Mouse (Mus musculus): ENCODE measurements around the gene Cactin. TPM values are rescaled to one million over a fixed set of nuclear protein-coding genes. Genes with fewer than 3 reads are reported as not detected.

The Cactin gene
- polyA plus RNA-seq, 1 experiment from 2014 or later = 60.5 TPM

- Histone ChIP-seq H3K9me3 (no peaks in the 10 kb centered on the region), H3K4me3 (no peak overlapping the region), H3K27me3 (no peaks in the 10 kb centered on the region), H3K27ac (replicated peaks) (no peak overlapping the region), H3K36me3 (no peaks in the 10 kb centered on the region), H3K4me2 (replicated peaks) (no peak overlapping the region), H3K4me1 (peaks cover 36% of the 10 kb centered on the region), H3K9ac (replicated peaks) (no peak overlapping the region)
- WGBS = 93% methylated on average over 14 of the region's 14 CpGs
- no peak for ATAC-seq (ENCODE audit: low FRiP score, low read depth)
These were observed 21.1 kb upstream of the Cactin start for GRCm38 (mm10) chr10:81299585-81300351.

GRCm38 (mm10) chr10:81300352-81300907, 20.5 kb upstream of the Cactin start:
- ATAC-seq (ENCODE audit: low FRiP score, low read depth) = no peak
- Histone ChIP-seq H3K4me1 (peaks cover 29% of the 10 kb centered on the region; the same call in 1 of the 2 replicates), H3K36me3 (no peaks in the 10 kb centered on the region), H3K4me3 (no peak overlapping the region), H3K27ac (replicated peaks) (no peak overlapping the region), H3K4me2 (replicated peaks) (no peak overlapping the region), H3K27me3 (no peaks in the 10 kb centered on the region), H3K9ac (replicated peaks) (no peak overlapping the region), H3K9me3 (no peaks in the 10 kb centered on the region)
- 86% methylated on average over 9 of the region's 9 CpGs for WGBS

- no peak overlapping the region for H3K4me2 ChIP-seq (replicated peaks)
- WGBS = 85% methylated on average over 9 of the region's 9 CpGs
- H3K9me3 ChIP-seq = no peaks in the 10 kb centered on the region
- no peak overlapping the region for H3K4me3 ChIP-seq
- H3K27ac ChIP-seq (replicated peaks) = no peak overlapping the region
- peaks cover 26% of the 10 kb centered on the region; the same call in 1 of the 2 replicates for H3K4me1 ChIP-seq
- peaks cover 8% of the 10 kb centered on the region for H3K36me3 ChIP-seq
- ATAC-seq (ENCODE audit: low FRiP score, low read depth) = no peak
- no peaks in the 10 kb centered on the region for H3K27me3 ChIP-seq
- H3K9ac ChIP-seq (replicated peaks) = no peak overlapping the region
These were observed 19.6 kb upstream of the Cactin start for GRCm38 (mm10) chr10:81301321-81301720.

- Histone ChIP-seq H3K27me3 (no peaks in the 10 kb centered on the region), H3K4me1 (peaks cover 23% of the 10 kb centered on the region; the same call in 1 of the 2 replicates), H3K27ac (replicated peaks) (no peak overlapping the region; the same call in 1 of the 2 replicates), H3K36me3 (peaks cover 17% of the 10 kb centered on the region), H3K9me3 (no peaks in the 10 kb centered on the region), H3K4me3 (no peak overlapping the region), H3K9ac (replicated peaks) (no peak overlapping the region), H3K4me2 (replicated peaks) (no peak overlapping the region)
- ATAC-seq (ENCODE audit: low FRiP score, low read depth) = no peak
- 74% methylated on average over 4 of the region's 4 CpGs for WGBS
These were observed 18.6 kb upstream of the Cactin start for GRCm38 (mm10) chr10:81302288-81302687.

- no peak overlapping the region for H3K4me3 ChIP-seq
- no peak overlapping the region for H3K4me2 ChIP-seq (replicated peaks)
- no peaks in the 10 kb centered on the region for H3K27me3 ChIP-seq
- no peak overlapping the region; the same call in 1 of the 2 replicates for H3K27ac ChIP-seq (replicated peaks)
- no peak overlapping the region for H3K9ac ChIP-seq (replicated peaks)
- WGBS = 70% methylated on average over 14 of the region's 14 CpGs
- ATAC-seq (ENCODE audit: low FRiP score, low read depth) = no peak
- H3K9me3 ChIP-seq = no peaks in the 10 kb centered on the region
- H3K4me1 ChIP-seq = peaks cover 23% of the 10 kb centered on the region; the same call in 1 of the 2 replicates
- peaks cover 22% of the 10 kb centered on the region for H3K36me3 ChIP-seq
These were observed 18.1 kb upstream of the Cactin start for GRCm38 (mm10) chr10:81302781-81303218.

- H3K9me3 ChIP-seq = no peaks in the 10 kb centered on the region
- whole genome bisulfite sequencing = 80% methylated on average over 10 of the region's 10 CpGs
- H3K4me2 ChIP-seq (replicated peaks) = no peak overlapping the region
- peaks cover 27% of the 10 kb centered on the region for H3K36me3 ChIP-seq
- no peak for ATAC-seq (ENCODE audit: low FRiP score, low read depth)
- 0 out of 2 replicates have a peak overlapping the region, but pooled peaks have one; percentile 3 for H3K27ac ChIP-seq (replicated peaks)
- no peak overlapping the region for H3K9ac ChIP-seq (replicated peaks)
- peaks cover 23% of the 10 kb centered on the region; the same call in 1 of the 2 replicates for H3K4me1 ChIP-seq
- no peak overlapping the region for H3K4me3 ChIP-seq
- no peaks in the 10 kb centered on the region for H3K27me3 ChIP-seq
These were observed 17.6 kb upstream of the Cactin start for GRCm38 (mm10) chr10:81303258-81303657.

- Histone ChIP-seq H3K4me1 (peaks cover 23% of the 10 kb centered on the region; the same call in 1 of the 2 replicates), H3K9ac (replicated peaks) (no peak overlapping the region), H3K27me3 (no peaks in the 10 kb centered on the region), H3K9me3 (no peaks in the 10 kb centered on the region), H3K36me3 (peaks cover 32% of the 10 kb centered on the region), H3K27ac (replicated peaks) (no peak overlapping the region), H3K4me3 (no peak overlapping the region), H3K4me2 (replicated peaks) (no peak overlapping the region)
- 83% methylated on average over 7 of the region's 7 CpGs for WGBS
- ATAC-seq (ENCODE audit: low FRiP score, low read depth) = no peak
These were observed 17.1 kb upstream of the Cactin start for GRCm38 (mm10) chr10:81303761-81304160.

GRCm38 (mm10) chr10:81304597-81305238, 16.2 kb upstream of the Cactin start:
- H3K4me3 ChIP-seq = no peak overlapping the region
- no peaks in the 10 kb centered on the region for H3K9me3 ChIP-seq
- peaks cover 23% of the 10 kb centered on the region; the same call in 1 of the 2 replicates for H3K4me1 ChIP-seq
- H3K4me2 ChIP-seq (replicated peaks) = no peak overlapping the region
- 14% methylated on average over 5 of the region's 9 CpGs for WGBS
- no peak overlapping the region for H3K27ac ChIP-seq (replicated peaks)
- no peaks in the 10 kb centered on the region for H3K27me3 ChIP-seq
- H3K9ac ChIP-seq (replicated peaks) = no peak overlapping the region
- H3K36me3 ChIP-seq = peaks cover 42% of the 10 kb centered on the region
- ATAC-seq (ENCODE audit: low FRiP score, low read depth) = no peak

GRCm38 (mm10) chr10:81305663-81306062, 15.2 kb upstream of the Cactin start:
- no peaks in the 10 kb centered on the region for H3K9me3 ChIP-seq
- H3K36me3 ChIP-seq = peaks cover 51% of the 10 kb centered on the region
- no peak overlapping the region for H3K27ac ChIP-seq (replicated peaks)
- no peak overlapping the region for H3K9ac ChIP-seq (replicated peaks)
- H3K4me1 ChIP-seq = peaks cover 23% of the 10 kb centered on the region; the same call in 1 of the 2 replicates
- H3K4me3 ChIP-seq = no peak overlapping the region
- H3K27me3 ChIP-seq = no peaks in the 10 kb centered on the region
- no peak overlapping the region for H3K4me2 ChIP-seq (replicated peaks)
- WGBS = 92% methylated on average over 14 of the region's 14 CpGs
- ATAC-seq (ENCODE audit: low FRiP score, low read depth) = 0 out of 2 replicates have a peak, but pooled peaks have one; percentile 24

GRCm38 (mm10) chr10:81306173-81306668, 14.7 kb upstream of the Cactin start:
- Histone ChIP-seq H3K27me3 (no peaks in the 10 kb centered on the region), H3K4me3 (no peak overlapping the region), H3K4me1 (peaks cover 20% of the 10 kb centered on the region; the same call in 1 of the 2 replicates), H3K36me3 (peaks cover 57% of the 10 kb centered on the region), H3K4me2 (replicated peaks) (no peak overlapping the region), H3K9ac (replicated peaks) (no peak overlapping the region), H3K27ac (replicated peaks) (no peak overlapping the region), H3K9me3 (no peaks in the 10 kb centered on the region)
- WGBS = 98% methylated on average over 12 of the region's 12 CpGs
- no peak for ATAC-seq (ENCODE audit: low FRiP score, low read depth)

GRCm38 (mm10) chr10:81306837-81307682, 13.8 kb upstream of the Cactin start:
- no peak for ATAC-seq (ENCODE audit: low FRiP score, low read depth)
- no peak overlapping the region for H3K27ac ChIP-seq (replicated peaks)
- peaks cover 17% of the 10 kb centered on the region; the same call in 1 of the 2 replicates for H3K4me1 ChIP-seq
- H3K4me3 ChIP-seq = no peak overlapping the region
- no peak overlapping the region for H3K4me2 ChIP-seq (replicated peaks)
- no peak overlapping the region for H3K9ac ChIP-seq (replicated peaks)
- no peaks in the 10 kb centered on the region for H3K27me3 ChIP-seq
- WGBS = 94% methylated on average over 21 of the region's 21 CpGs
- no peaks in the 10 kb centered on the region for H3K9me3 ChIP-seq
- H3K36me3 ChIP-seq = peaks cover 65% of the 10 kb centered on the region

Data from midbrain, embryonic 12.5 days (tissue).